ENCODE assay signal across 8 mouse cellular contexts in the genomic region with DNA sequence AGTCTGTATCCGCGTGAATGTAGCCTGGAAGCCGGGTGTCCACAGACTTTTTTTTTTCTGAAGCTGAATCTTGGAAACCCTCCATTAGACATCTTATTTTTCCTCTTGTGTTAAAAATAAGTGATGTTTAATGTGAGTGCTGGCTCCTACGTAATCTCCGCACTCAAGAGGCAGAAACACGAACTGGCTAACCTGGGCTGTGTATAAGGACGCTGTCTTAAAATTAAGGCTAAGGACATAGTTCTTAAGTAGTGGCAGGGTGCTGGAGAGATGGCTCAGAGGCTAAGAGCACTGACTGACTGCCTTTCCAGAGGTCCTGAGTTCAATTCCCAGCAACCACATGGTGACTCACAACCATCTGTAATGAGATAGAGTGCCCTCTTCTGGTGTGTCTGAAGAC. TPM values are rescaled to one million over a fixed set of nuclear protein-coding genes. Genes with fewer than 3 reads are reported as not detected.
DNase-seq lines count a peak whose midpoint lies in the region; ATAC-seq and TF ChIP-seq lines count a peak whose summit lies in the region.

No protein-coding gene starts in this region.

- no peak for TF ChIP-seq EP300 in liver, postnatal 0 days (IDR thresholded peaks at IDR 0.05; ENCODE audit: low read depth)

- WGBS in heart, embryonic 16.5 days: 8% methylated on average over 7 of the region's 7 CpGs
- 9% methylated on average over 7 of the region's 7 CpGs for WGBS in liver, postnatal 0 days (ENCODE audit: insufficient replicate concordance)

- H3K27ac ChIP-seq in heart, embryonic 16.5 days (ENCODE audit: low read length): peak overlapping the region; percentile 85
- H3K27ac ChIP-seq in liver, postnatal 0 days (ENCODE audit: low read depth): peak overlapping the region; percentile 81

- H3K9me3 ChIP-seq in erythroblast, embryonic 14.5 days (ENCODE audit: control insufficient read depth, low read length): no peaks in the 10 kb centered on the region; the same call in 1 of the 2 replicates
- no peaks in the 10 kb centered on the region for H3K9me3 ChIP-seq in heart, embryonic 16.5 days (replicated peaks; ENCODE audit: control insufficient read depth, low read length)
- no peaks in the 10 kb centered on the region for H3K9me3 ChIP-seq in liver, postnatal 0 days (ENCODE audit: low read length)

- H3K27me3 ChIP-seq in erythroblast, embryonic 14.5 days (ENCODE audit: control insufficient read depth): no peaks in the 10 kb centered on the region
- H3K27me3 ChIP-seq in heart, embryonic 16.5 days (ENCODE audit: control insufficient read depth, insufficient read depth, low read length): no peaks in the 10 kb centered on the region
- no peaks in the 10 kb centered on the region for H3K27me3 ChIP-seq in liver, postnatal 0 days (ENCODE audit: insufficient read depth, low read length)

- peaks cover 13% of the 10 kb centered on the region for H3K4me1 ChIP-seq in erythroblast, embryonic 14.5 days (ENCODE audit: control insufficient read depth)
- H3K4me1 ChIP-seq in heart, embryonic 16.5 days (ENCODE audit: control insufficient read depth, insufficient read depth, low read length): peaks cover 3% of the 10 kb centered on the region
- peaks cover 8% of the 10 kb centered on the region; the same call in 1 of the 2 replicates for H3K4me1 ChIP-seq in liver, postnatal 0 days (ENCODE audit: insufficient read depth)

- DNase-seq in right cerebral cortex, adult 2 months (ENCODE audit: low spot score in 2 of 2): peak; percentile 5 to 18
- DNase-seq in right cerebral cortex, postnatal 25 days: no peak
- DNase-seq in liver, postnatal 0 days: no peak
- no peak for DNase-seq in testis, postnatal 10 days (ENCODE audit: low spot score)
- DNase-seq in ovary, postnatal 36 days (ENCODE audit: low spot score): no peak

- peaks cover 29% of the 10 kb centered on the region for H3K36me3 ChIP-seq in erythroblast, embryonic 14.5 days (ENCODE audit: control insufficient read depth)
- H3K36me3 ChIP-seq in heart, embryonic 16.5 days (ENCODE audit: control insufficient read depth, insufficient read depth): peaks cover 14% of the 10 kb centered on the region
- H3K36me3 ChIP-seq in liver, postnatal 0 days (replicated peaks; ENCODE audit: insufficient read depth, low read length): peaks cover 10% of the 10 kb centered on the region

- peak overlapping the region; percentile 93; the same call in 1 of the 2 replicates for H3K9ac ChIP-seq in heart, embryonic 16.5 days (ENCODE audit: low read length)
- peak overlapping the region; percentile 41; the same call in 1 of the 2 replicates for H3K9ac ChIP-seq in liver, postnatal 0 days (replicated peaks)

- TF ChIP-seq CTCF in liver, postnatal 0 days (IDR thresholded peaks at IDR 0.05; ENCODE audit: low read depth): peak; percentile 22; the same call in 1 of the 2 replicates

- no peak for ATAC-seq in erythroblast, adult 5-6 weeks (replicated peaks; ENCODE audit: low FRiP score, poor library complexity, severe bottlenecking)
- no peak for ATAC-seq in heart, embryonic 16.5 days (replicated peaks; ENCODE audit: extremely low read depth, insufficient read depth, low FRiP score)
- no peak for ATAC-seq in liver, postnatal 0 days

- H3K4me2 ChIP-seq in heart, embryonic 16.5 days (ENCODE audit: low read depth, low read length): peak overlapping the region; percentile 72
- peak overlapping the region; percentile 76 for H3K4me2 ChIP-seq in liver, postnatal 0 days (ENCODE audit: low read depth, low read length)

- peak overlapping the region; percentile 93 for H3K4me3 ChIP-seq in erythroblast, embryonic 14.5 days (replicated peaks)
- peak overlapping the region; percentile 95 for H3K4me3 ChIP-seq in heart, embryonic 16.5 days (ENCODE audit: low read length)
- peak overlapping the region; percentile 87 for H3K4me3 ChIP-seq in liver, postnatal 0 days (ENCODE audit: low read depth, low read length)

RNA-seq across cellular contexts. Expression of gene Eif2s3x, which starts 0.7 kb away (rescaled TPM):
- polyA plus RNA-seq in erythroblast, embryonic 14.5 days (2012): 1.5 and 1.8 TPM in 2 replicates
- total RNA-seq in erythroblast, adult 5-6 weeks (2015; ENCODE audit: low replicate concordance): 50.3 and 58.3 TPM in 2 replicates
- 42.2 and 45.9 TPM in 2 replicates for total RNA-seq in erythroblast, adult 5-6 weeks (2017; ENCODE audit: low replicate concordance)
- 51.4 and 58.2 TPM in 2 replicates for polyA plus RNA-seq in heart, embryonic 16.5 days (2015; fragmentation: Nextera tagmentation; extraction: Ambion mirVana)
- polyA plus RNA-seq in liver, postnatal 0 days (2015; fragmentation: Nextera tagmentation; extraction: Ambion mirVana): 20.8 and 24.0 TPM in 2 replicates

RNA-seq across cellular contexts. Expression of gene Klhl15, which starts 21.0 kb away (rescaled TPM):
- polyA plus RNA-seq in erythroblast, embryonic 14.5 days (2012): 2.2 and 2.4 TPM in 2 replicates
- 6.7 and 15.0 TPM in 2 replicates for total RNA-seq in erythroblast, adult 5-6 weeks (2015; ENCODE audit: low replicate concordance)
- total RNA-seq in erythroblast, adult 5-6 weeks (2017; ENCODE audit: low replicate concordance): 4.6 and 5.6 TPM in 2 replicates
- 4.5 and 5.8 TPM in 2 replicates for polyA plus RNA-seq in heart, embryonic 16.5 days (2015; fragmentation: Nextera tagmentation; extraction: Ambion mirVana)
- polyA plus RNA-seq in liver, postnatal 0 days (2015; fragmentation: Nextera tagmentation; extraction: Ambion mirVana): 3.1 and 4.1 TPM in 2 replicates

Comparison
In these comparisons a context has a peak if more than half of its experiments do, and no peak if none do; other contexts are left out.
1. DNase-seq: peak in right cerebral cortex, adult 2 months (2 of 2); none in right cerebral cortex, postnatal 25 days (single experiment), liver, postnatal 0 days (single experiment), testis, postnatal 10 days (single experiment) and ovary, postnatal 36 days (single experiment).
2. Peak in every context shown above with its lines, with median percentiles within 50 percentile points of each other: H3K4me3 ChIP-seq.